Comparison of ENCODE assay signal across 10 mouse cellular contexts in the genomic region with DNA sequence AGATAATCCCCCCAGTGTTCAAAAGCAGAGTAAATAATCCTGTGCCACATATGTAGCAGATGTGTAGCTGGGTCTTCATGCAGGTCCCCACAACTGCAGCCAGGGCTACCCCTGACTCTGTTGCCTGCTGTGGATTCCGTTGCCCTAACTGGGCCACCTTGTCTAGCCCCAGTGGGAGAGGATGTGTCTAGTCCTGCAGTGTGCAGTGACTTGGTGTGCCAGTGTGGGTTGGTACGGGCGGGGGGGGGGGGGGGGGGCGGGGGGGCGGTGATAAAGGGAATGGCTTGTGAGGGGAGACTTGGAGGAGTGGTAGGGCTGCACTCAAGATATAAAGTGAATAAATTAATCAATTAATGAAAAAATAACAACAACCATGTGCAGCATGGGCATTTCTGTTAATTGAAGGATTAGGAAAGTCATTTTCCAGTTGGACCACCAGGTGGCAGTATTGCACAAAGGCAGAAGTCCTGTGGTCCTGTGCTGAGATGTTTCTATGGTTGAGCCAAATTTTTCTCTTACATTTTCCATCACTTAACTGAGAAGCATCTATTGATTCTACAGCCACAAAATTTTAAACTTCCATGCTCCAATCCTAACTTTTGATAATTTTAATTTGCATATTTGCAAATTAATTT. TPM values are rescaled to one million over a fixed set of nuclear protein-coding genes. Genes with fewer than 3 reads are reported as not detected.
A peak's percentile ranks its signal among the peaks of the same experiment; 100 is the strongest.
DNase-seq lines count a peak whose midpoint lies in the region; ATAC-seq and TF ChIP-seq lines count a peak whose summit lies in the region.
"Had no signal": no experiment of that assay in that cellular context is flagged by ENCODE, and none has a peak within 500 bp of the region (broad histone marks: within the 10 kb centered on the region; RNA-seq: fewer than 3 reads in every experiment).

No protein-coding gene starts in this region.

- ATAC-seq in kidney, embryonic 15.5 days (replicated peaks; ENCODE audit: low FRiP score), result peak; percentile 54
- ATAC-seq in megakaryocyte, adult 5-6 weeks (ENCODE audit: poor library complexity, severe bottlenecking), result peak; percentile 74

- WGBS in kidney, embryonic 15.5 days, result 28% methylated on average over 4 of the region's 5 CpGs

- H3K9ac ChIP-seq in kidney, embryonic 15.5 days, result no peak overlapping the region

- no peaks in the 10 kb centered on the region for H3K4me1 ChIP-seq in embryonic fibroblast, embryonic 13.5 days (ENCODE audit: control insufficient read depth, insufficient read depth, low read length)
- no peaks in the 10 kb centered on the region for H3K4me1 ChIP-seq in kidney, embryonic 15.5 days

- no peak for TF ChIP-seq POLR2A in embryonic fibroblast, embryonic 13.5 days (IDR thresholded peaks at IDR 0.05; ENCODE audit: low read depth, low read length)

- peaks cover 1% of the 10 kb centered on the region; the same call in 1 of the 2 replicates for H3K36me3 ChIP-seq in kidney, embryonic 15.5 days

- no peak overlapping the region for H3K27ac ChIP-seq in embryonic fibroblast, embryonic 13.5 days (ENCODE audit: insufficient read depth, low read length)
- no peak overlapping the region for H3K27ac ChIP-seq in kidney, embryonic 15.5 days

- no peaks in the 10 kb centered on the region for H3K27me3 ChIP-seq in kidney, embryonic 15.5 days

- no peaks in the 10 kb centered on the region for H3K9me3 ChIP-seq in kidney, embryonic 15.5 days (replicated peaks)

- H3K4me2 ChIP-seq in kidney, embryonic 15.5 days, result no peak overlapping the region

- peak; percentile 36 to 74 for DNase-seq in adrenal gland, adult (ENCODE audit: inconsistent age in 2 of 2, low spot score in 1 of 2)
- no peak for DNase-seq in adrenal gland, postnatal 4 days (ENCODE audit: low spot score in 2 of 2)
- DNase-seq in urinary bladder, postnatal 25 days (ENCODE audit: low spot score), result peak; percentile 37
- DNase-seq in urinary bladder, adult 2 months (ENCODE audit: low spot score), result no peak
- DNase-seq in skeletal muscle tissue, adult 2 months (ENCODE audit: low read depth, low spot score), result peak; percentile 50

- H3K4me3 ChIP-seq in embryonic fibroblast, embryonic 13.5 days (ENCODE audit: insufficient read depth, low read length), result no peak overlapping the region
- H3K4me3 ChIP-seq in kidney, embryonic 15.5 days (replicated peaks), result no peak overlapping the region

- TF ChIP-seq CTCF in embryonic fibroblast, embryonic 13.5 days (IDR thresholded peaks at IDR 0.05; ENCODE audit: borderline replicate concordance, insufficient read depth, low read length), result peak; percentile 26; the same call in 1 of the 2 replicates

RNA-seq across cellular contexts. Expression of a gene that starts 21.7 kb away (rescaled TPM):
- total RNA-seq in adrenal gland, postnatal 4 days (2021), result 10 to 100 TPM; 12.6 to 16.4 TPM
- polyA plus RNA-seq in urinary bladder, adult 2 months (2012; rRNA removed), result 0.92 and 0.97 TPM in 2 replicates
- polyA plus RNA-seq in embryonic fibroblast, embryonic 13.5 days (2011; ENCODE audit: insufficient read length, low read depth, missing spikeins), result 4.3 and 7.5 TPM in 2 replicates
- polyA plus RNA-seq in kidney, embryonic 15.5 days (2015; fragmentation: Nextera tagmentation; extraction: Ambion mirVana), result 11.2 and 14.6 TPM in 2 replicates
- total RNA-seq in megakaryocyte, adult 5-6 weeks (2015), result 0.91 and 1.2 TPM in 2 replicates
- 0.44 TPM in 1 of 2 replicates, not detected in the other for total RNA-seq in megakaryocyte, adult 5-6 weeks (2017)

RNA-seq across cellular contexts. Expression of a gene that starts 22.7 kb away (rescaled TPM):
- not detected for total RNA-seq in adrenal gland, postnatal 4 days (2021)
- not detected in 2 replicates for polyA plus RNA-seq in urinary bladder, adult 2 months (2012; rRNA removed)
- polyA plus RNA-seq in embryonic fibroblast, embryonic 13.5 days (2011; ENCODE audit: insufficient read length, low read depth, missing spikeins), result not detected in 2 replicates
- not detected in 2 replicates for polyA plus RNA-seq in kidney, embryonic 15.5 days (2015; fragmentation: Nextera tagmentation; extraction: Ambion mirVana)
- total RNA-seq in megakaryocyte, adult 5-6 weeks (2015), result not detected in 2 replicates
- not detected in 2 replicates for total RNA-seq in megakaryocyte, adult 5-6 weeks (2017)
- total RNA-seq: layer of hippocampus, adult 8-10 months had no signal
- polyA plus RNA-seq: stomach, embryonic 16.5 days had no signal

Comparison
In these comparisons a context has a peak if more than half of its experiments do, and no peak if none do; other contexts are left out.
1. DNase-seq: peak in adrenal gland, adult (2 of 2), urinary bladder, postnatal 25 days (single experiment) and skeletal muscle tissue, adult 2 months (single experiment); none in adrenal gland, postnatal 4 days (0 of 2) and urinary bladder, adult 2 months (single experiment).